Mouse (Mus musculus) embryonic facial prominence, embryonic 15.5 days (tissue): Measurements from ENCODE around the gene Sumo3. TPM values are rescaled to one million over a fixed set of nuclear protein-coding genes. Genes with fewer than 3 reads are reported as not detected.
A peak's percentile ranks its signal among the peaks of the same experiment; 100 is the strongest.

Source experiments
- ATAC-seq: fragments of 200-750 bp; cut with Nextera tagmentation; 2 replicates; pipeline ENCODE4 v1.8.0; 2017; ENCODE audit warnings: low read depth, moderate TSS enrichment; ENCODE audit not compliant: insufficient number of reproducible peaks, low FRiP score, low TSS enrichment
- H3K27ac ChIP-seq: fragments of 300-500 bp; sonication (generic); replicated peaks from 2 replicates; pipeline ENCODE4 v1.5.1; 2015; ENCODE audit warnings: mild to moderate bottlenecking, inconsistent platforms
- H3K27me3 ChIP-seq: fragments of 300-500 bp; sonication (generic); 2 replicates; pipeline ENCODE4 v1.6.1; 2015; ENCODE audit warnings: inconsistent platforms
- H3K36me3 ChIP-seq: fragments of 300-500 bp; sonication (generic); 2 replicates; pipeline ENCODE4 v1.6.1; 2015; ENCODE audit warnings: mild to moderate bottlenecking, inconsistent platforms
- H3K4me1 ChIP-seq: fragments of 300-500 bp; sonication (generic); 2 replicates; pipeline ENCODE4 v1.6.1; 2015; ENCODE audit warnings: inconsistent platforms
- H3K4me2 ChIP-seq: fragments of 300-500 bp; sonication (generic); replicated peaks from 2 replicates; pipeline ENCODE4 v1.6.1; 2015; ENCODE audit warnings: mild to moderate bottlenecking, inconsistent platforms
- H3K4me3 ChIP-seq: fragments of 300-500 bp; sonication (generic); replicated peaks from 2 replicates; pipeline ENCODE4 v1.5.1; 2015; ENCODE audit warnings: mild to moderate bottlenecking, inconsistent platforms
- H3K9ac ChIP-seq: fragments of 300-500 bp; sonication (generic); 2 replicates; pipeline ENCODE4 v1.6.1; 2015; ENCODE audit warnings: inconsistent platforms
- H3K9me3 ChIP-seq: fragments of 300-500 bp; sonication (generic); replicated peaks from 2 replicates; pipeline ENCODE4 v1.6.1; 2016; ENCODE audit warnings: inconsistent platforms
- WGBS: fragments of 180-500 bp; shearing (Covaris S2); methylation state at CpG from one replicate; pipeline ENCODE4 v1.1.7; 2015; 5-methylcytosine and 5-hydroxymethylcytosine counted together
- polyA plus RNA-seq: library from polyadenylated mRNA; unstranded; fragments of >200 nt; fragmentation: Nextera tagmentation; extraction: Ambion mirVana; gene quantifications from 2 replicates; pipeline ENCODE4 v1.2.1, GENCODE M21; 2015

The Sumo3 gene
- polyA plus RNA-seq, 1 experiment from 2014 or later, result 323 TPM

DNA sequence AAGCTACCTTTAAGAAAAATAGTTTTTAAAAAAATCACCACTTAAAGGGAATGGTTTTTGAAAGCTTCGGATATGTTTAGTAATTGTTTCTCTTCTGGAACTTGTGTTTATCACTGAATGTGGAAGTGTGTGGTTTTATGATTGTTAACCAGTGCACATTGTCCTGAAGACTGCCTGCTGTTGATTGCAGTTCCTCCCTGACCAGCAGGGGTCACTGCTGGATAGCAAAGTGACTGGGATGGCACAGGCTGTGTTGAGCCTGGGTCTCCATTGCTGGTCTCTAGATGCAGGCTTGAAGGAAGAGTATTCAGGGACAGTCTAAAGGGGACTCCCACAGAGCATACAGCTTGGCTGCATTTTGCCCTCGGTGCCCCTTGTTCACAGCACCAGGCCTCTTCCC lies 21.6 kb downstream of the Sumo3 start:
- no peak overlapping the region for H3K4me2 ChIP-seq
- peaks cover 12% of the 10 kb centered on the region for H3K36me3 ChIP-seq
- H3K9ac ChIP-seq, result no peak overlapping the region
- no peak overlapping the region for H3K27ac ChIP-seq
- ATAC-seq, result no peak; the same call in 1 of the 2 replicates
- no peaks in the 10 kb centered on the region for H3K27me3 ChIP-seq
- H3K4me1 ChIP-seq, result peaks cover 41% of the 10 kb centered on the region
- H3K4me3 ChIP-seq, result no peak overlapping the region
- 45% methylated on average over 2 of the region's 2 CpGs for WGBS
- H3K9me3 ChIP-seq, result no peaks in the 10 kb centered on the region

DNA sequence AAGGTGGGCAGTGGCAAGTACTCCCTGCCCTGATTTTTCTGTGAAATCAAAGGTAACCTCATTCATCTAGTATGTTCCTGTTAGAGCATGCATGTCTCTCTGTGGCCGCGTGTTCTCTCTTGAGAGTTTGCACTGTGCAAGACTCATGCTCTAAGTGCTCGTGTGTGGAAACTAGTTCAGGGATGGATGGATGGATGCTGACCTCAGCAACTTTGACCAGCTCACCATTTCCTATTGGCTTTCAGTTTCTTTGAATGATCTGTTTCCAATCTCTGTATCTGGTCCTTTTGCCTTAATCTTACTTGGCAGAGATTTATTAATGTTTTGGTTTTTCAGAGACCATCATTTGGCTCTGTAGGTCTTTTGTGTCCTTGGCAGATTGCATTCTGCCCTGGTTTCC lies 23.3 kb downstream of the Sumo3 start:
- no peak overlapping the region for H3K4me3 ChIP-seq
- no peak overlapping the region for H3K27ac ChIP-seq
- no peak overlapping the region for H3K9ac ChIP-seq
- ATAC-seq, result no peak
- H3K9me3 ChIP-seq, result no peaks in the 10 kb centered on the region
- H3K4me1 ChIP-seq, result peaks cover 32% of the 10 kb centered on the region
- no peaks in the 10 kb centered on the region for H3K27me3 ChIP-seq
- 68% methylated on average over 3 of the region's 3 CpGs for WGBS
- no peak overlapping the region for H3K4me2 ChIP-seq
- peaks cover 22% of the 10 kb centered on the region for H3K36me3 ChIP-seq

DNA sequence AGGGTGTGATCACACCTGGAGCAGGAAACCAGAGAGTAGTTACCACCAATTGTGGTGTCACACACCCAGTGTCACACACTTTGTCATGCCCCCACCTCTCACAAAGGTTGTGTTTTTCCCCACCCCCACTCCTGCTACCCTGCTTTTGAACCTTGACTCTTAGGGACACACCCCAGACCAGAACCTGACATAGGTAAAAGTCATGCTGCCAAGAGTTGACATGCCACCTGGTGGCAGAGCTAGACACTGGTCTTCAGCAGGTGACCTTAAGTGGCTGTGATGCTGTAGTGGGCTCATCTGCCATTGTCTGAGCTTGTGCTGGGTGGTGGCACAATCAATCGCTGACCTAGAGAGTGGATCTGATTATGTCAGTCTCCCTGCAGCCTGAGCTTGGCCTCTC lies 24.1 kb downstream of the Sumo3 start:
- no peak for ATAC-seq
- WGBS, result 81% methylated on average over 1 of the region's 1 CpGs
- Histone ChIP-seq H3K4me3 (no peak overlapping the region), H3K27ac (no peak overlapping the region), H3K36me3 (peaks cover 22% of the 10 kb centered on the region), H3K9ac (no peak overlapping the region), H3K27me3 (no peaks in the 10 kb centered on the region), H3K9me3 (no peaks in the 10 kb centered on the region), H3K4me1 (peaks cover 24% of the 10 kb centered on the region), H3K4me2 (no peak overlapping the region)

DNA sequence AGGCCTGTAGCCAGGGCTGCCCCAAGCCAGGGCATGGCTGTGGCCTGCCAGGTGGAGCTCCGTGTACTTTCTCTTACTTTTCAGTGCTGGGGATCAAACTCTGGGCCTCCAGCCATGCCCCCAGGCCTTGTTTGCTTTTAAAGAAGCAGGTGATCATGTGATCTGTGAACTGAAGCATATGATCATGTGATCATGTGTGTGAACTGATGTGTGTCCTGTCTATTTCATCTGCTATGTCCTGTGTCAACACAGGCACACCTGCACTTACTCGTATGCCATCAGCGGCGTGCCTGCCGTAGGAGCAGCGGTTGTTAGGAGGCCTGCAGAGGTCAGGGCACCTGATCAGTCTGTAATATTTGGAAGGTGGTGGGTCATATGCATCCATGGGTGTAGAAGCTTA lies 28.1 kb downstream of the Sumo3 start:
- 80% methylated on average over 6 of the region's 6 CpGs for WGBS
- peaks cover 47% of the 10 kb centered on the region for H3K36me3 ChIP-seq
- ATAC-seq, result no peak
- no peak overlapping the region for H3K27ac ChIP-seq
- no peak overlapping the region for H3K9ac ChIP-seq
- H3K4me2 ChIP-seq, result no peak overlapping the region
- H3K27me3 ChIP-seq, result no peaks in the 10 kb centered on the region
- H3K4me3 ChIP-seq, result no peak overlapping the region
- no peaks in the 10 kb centered on the region for H3K9me3 ChIP-seq
- H3K4me1 ChIP-seq, result peaks cover 20% of the 10 kb centered on the region

- peaks cover 49% of the 10 kb centered on the region for H3K36me3 ChIP-seq
Observed at GRCm38 (mm10) chr10:77634452-77635231, 28.7 kb downstream of the Sumo3 start.

DNA sequence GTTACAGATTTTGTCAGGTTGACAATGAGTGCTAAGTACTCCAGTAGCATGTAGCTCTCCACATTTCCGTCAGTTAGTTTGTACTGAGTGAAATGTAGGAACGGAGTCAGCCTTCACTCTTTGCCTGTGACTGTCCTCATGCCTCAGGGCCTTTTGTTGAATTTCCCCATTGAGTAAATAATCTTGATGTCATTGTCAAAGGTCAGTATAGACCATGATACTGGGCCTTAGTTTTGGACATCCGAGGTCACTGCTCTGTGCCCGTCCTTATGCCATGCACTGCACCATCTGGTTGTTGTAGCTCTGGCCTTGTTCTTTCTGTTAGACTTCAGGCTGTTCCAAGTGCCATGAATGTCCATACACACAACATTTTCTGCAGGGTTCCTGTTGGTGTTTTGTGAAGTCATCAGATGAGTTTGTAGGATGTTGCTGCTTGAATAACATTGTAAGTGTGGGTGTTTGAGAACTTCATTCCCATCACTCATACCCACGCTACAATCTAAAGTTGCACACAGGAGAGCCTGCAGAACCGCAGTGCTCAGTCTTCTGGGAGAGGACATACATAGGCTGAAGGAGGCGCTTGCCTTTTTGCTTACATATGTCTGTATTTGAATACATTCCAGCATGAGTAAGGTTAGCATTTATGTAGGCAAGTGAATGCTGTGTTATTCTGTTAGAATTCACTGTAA lies 30.5 kb downstream of the Sumo3 start:
- no peak overlapping the region for H3K27ac ChIP-seq
- no peak overlapping the region for H3K9ac ChIP-seq
- no peak overlapping the region for H3K4me3 ChIP-seq
- 87% methylated on average over 7 of the region's 7 CpGs for WGBS
- ATAC-seq, result no peak
- peaks cover 59% of the 10 kb centered on the region for H3K36me3 ChIP-seq
- peaks cover 11% of the 10 kb centered on the region for H3K4me1 ChIP-seq
- H3K4me2 ChIP-seq, result no peak overlapping the region
- H3K9me3 ChIP-seq, result no peaks in the 10 kb centered on the region
- H3K27me3 ChIP-seq, result no peaks in the 10 kb centered on the region

More at GRCm38 (mm10) chr10:77634452-77635231, 28.7 kb downstream of the Sumo3 start:
- ATAC-seq, result no peak
- Histone ChIP-seq H3K27ac (0 out of 2 replicates have a peak overlapping the region, but pooled peaks have one; percentile 11), H3K4me2 (no peak overlapping the region), H3K9me3 (no peaks in the 10 kb centered on the region), H3K9ac (no peak overlapping the region), H3K4me3 (no peak overlapping the region), H3K27me3 (no peaks in the 10 kb centered on the region), H3K4me1 (peaks cover 15% of the 10 kb centered on the region)
- 67% methylated on average over 13 of the region's 13 CpGs for WGBS

DNA sequence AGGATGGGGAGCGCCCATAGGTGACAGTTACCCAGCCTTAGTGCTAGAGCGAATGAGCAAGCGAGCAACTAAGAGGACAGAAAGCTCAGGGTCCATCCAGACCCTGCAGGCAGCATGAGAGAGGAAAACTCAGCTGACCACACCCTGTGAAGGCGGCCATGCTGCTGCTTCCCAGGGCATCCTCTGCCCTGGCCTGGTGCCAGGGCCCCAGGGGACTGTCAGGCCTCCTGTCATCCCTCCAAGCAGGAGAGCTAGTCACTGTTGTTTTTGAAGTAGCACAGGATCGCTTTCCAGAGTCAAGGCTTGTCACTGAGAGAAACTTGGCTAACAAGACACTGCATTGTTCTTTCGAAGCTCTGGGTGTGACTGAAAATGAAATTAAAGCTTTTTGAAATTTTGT lies 33.1 kb downstream of the Sumo3 start:
- H3K27ac ChIP-seq, result 0 out of 2 replicates have a peak overlapping the region, but pooled peaks have one; percentile 17
- 61% methylated on average over 6 of the region's 6 CpGs for WGBS
- no peak overlapping the region for H3K4me3 ChIP-seq
- peaks cover 64% of the 10 kb centered on the region for H3K36me3 ChIP-seq
- no peaks in the 10 kb centered on the region for H3K9me3 ChIP-seq
- no peak overlapping the region for H3K4me2 ChIP-seq
- ATAC-seq, result no peak
- H3K27me3 ChIP-seq, result no peaks in the 10 kb centered on the region
- H3K4me1 ChIP-seq, result peaks cover 9% of the 10 kb centered on the region
- no peak overlapping the region for H3K9ac ChIP-seq

- H3K4me1 ChIP-seq, result peaks cover 7% of the 10 kb centered on the region
- H3K27ac ChIP-seq, result no peak overlapping the region
- H3K9ac ChIP-seq, result no peak overlapping the region
- no peaks in the 10 kb centered on the region for H3K9me3 ChIP-seq
- no peak overlapping the region for H3K4me2 ChIP-seq
- WGBS, result 73% methylated on average over 7 of the region's 7 CpGs
- H3K4me3 ChIP-seq, result no peak overlapping the region
- H3K27me3 ChIP-seq, result no peaks in the 10 kb centered on the region
- 0 out of 2 replicates have a peak, but pooled peaks have one; percentile 29 for ATAC-seq
- peaks cover 73% of the 10 kb centered on the region for H3K36me3 ChIP-seq
Observed at GRCm38 (mm10) chr10:77643160-77643559, 37.3 kb downstream of the Sumo3 start.

DNA sequence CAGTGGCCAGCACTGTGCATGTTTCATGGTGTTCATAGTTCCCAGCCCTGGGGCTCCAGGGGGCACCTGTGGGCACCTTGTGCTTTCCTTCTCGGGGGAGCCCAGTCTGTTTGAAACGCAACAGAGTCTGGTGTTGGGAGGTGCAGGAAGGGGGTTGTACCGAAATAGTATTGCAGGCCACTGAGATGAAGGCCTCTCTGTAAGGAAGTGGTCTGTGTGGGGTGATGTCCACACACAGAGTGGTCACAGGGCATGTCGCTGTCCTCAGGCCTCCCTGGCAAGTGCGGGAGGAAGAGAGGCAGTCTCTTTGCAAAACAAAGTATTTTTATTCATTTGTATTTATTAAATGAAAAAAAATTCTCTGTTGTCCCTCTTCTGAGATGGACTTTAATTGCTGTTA lies 39.7 kb downstream of the Sumo3 start:
- no peak overlapping the region for H3K9ac ChIP-seq
- 90% methylated on average over 5 of the region's 5 CpGs for WGBS

GRCm38 (mm10) chr10:77647461-77647860 lies 41.6 kb downstream of the Sumo3 start:
- no peak for ATAC-seq
- Histone ChIP-seq H3K9me3 (no peaks in the 10 kb centered on the region), H3K4me1 (peaks cover 15% of the 10 kb centered on the region), H3K27me3 (no peaks in the 10 kb centered on the region), H3K9ac (no peak overlapping the region), H3K4me2 (no peak overlapping the region), H3K27ac (no peak overlapping the region), H3K4me3 (no peak overlapping the region), H3K36me3 (peaks cover 44% of the 10 kb centered on the region)
- 77% methylated on average over 1 of the region's 1 CpGs for WGBS

More for the DNA sequence above, 39.7 kb downstream of the Sumo3 start:
- no peak overlapping the region for H3K4me2 ChIP-seq
- peaks cover 61% of the 10 kb centered on the region for H3K36me3 ChIP-seq
- no peaks in the 10 kb centered on the region for H3K9me3 ChIP-seq
- no peaks in the 10 kb centered on the region for H3K27me3 ChIP-seq
- H3K4me1 ChIP-seq, result peaks cover 15% of the 10 kb centered on the region
- no peak for ATAC-seq
- no peak overlapping the region for H3K27ac ChIP-seq
- H3K4me3 ChIP-seq, result no peak overlapping the region

DNA sequence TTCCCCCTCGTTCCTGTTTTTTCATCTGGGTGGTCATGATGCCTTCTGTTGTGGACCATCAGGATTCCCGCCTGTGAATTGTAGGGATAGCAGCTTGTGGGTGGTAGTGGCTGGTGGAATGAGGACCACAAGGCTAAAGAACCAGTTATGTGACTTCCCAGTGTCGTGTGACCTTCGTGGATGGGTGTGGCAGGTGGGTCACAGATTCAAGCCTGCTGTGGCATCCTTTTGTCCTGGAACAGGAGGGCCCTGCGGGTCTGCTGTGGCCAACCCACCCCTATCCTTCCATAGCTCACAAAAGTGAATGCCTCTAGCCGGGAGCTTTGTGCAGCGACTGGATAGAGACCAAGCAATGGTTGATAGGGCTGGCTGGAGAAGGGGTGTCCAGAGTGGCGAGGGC lies 42.0 kb downstream of the Sumo3 start:
- Histone ChIP-seq H3K9ac (no peak overlapping the region), H3K4me3 (no peak overlapping the region), H3K27me3 (no peaks in the 10 kb centered on the region), H3K4me2 (no peak overlapping the region), H3K27ac (no peak overlapping the region), H3K4me1 (peaks cover 15% of the 10 kb centered on the region), H3K9me3 (no peaks in the 10 kb centered on the region), H3K36me3 (peaks cover 40% of the 10 kb centered on the region)
- ATAC-seq, result no peak
- 82% methylated on average over 8 of the region's 8 CpGs for WGBS
